Mouse (Mus musculus) lung, postnatal 4 days (tissue): ENCODE results near the gene Shoc2.
"Not testable (repeated sequence)": the region's sequence is repeated elsewhere in the genome, so short reads cannot be mapped to it uniquely, and the experiment has no call there.

ENCODE experiments used
- DNase-seq, 2 experiments: peaks; one replicate each; pipeline ENCODE4 v3.0.0; 2021

Gene Shoc2

DNA sequence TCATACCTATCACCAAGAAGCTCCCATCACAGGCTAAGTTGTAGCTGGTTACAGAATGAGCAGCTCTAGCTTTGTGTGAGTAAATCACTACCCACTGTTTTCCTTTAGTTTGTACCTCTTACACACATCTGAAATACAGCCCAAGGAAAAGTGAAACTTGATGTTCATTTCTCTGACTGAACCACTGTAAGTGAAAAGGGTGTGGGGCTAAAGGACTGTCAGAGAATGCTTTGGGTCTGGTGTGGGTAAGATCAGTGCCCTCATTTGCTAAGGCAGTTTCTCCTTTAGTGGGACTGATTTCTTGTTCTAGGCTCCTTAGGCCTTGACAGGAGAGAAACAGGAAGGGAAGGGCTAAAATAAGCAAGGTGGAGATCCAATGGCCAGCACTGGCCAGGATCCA lies 10.1 kb upstream of the Shoc2 start:
- DNase-seq: no peak

DNA sequence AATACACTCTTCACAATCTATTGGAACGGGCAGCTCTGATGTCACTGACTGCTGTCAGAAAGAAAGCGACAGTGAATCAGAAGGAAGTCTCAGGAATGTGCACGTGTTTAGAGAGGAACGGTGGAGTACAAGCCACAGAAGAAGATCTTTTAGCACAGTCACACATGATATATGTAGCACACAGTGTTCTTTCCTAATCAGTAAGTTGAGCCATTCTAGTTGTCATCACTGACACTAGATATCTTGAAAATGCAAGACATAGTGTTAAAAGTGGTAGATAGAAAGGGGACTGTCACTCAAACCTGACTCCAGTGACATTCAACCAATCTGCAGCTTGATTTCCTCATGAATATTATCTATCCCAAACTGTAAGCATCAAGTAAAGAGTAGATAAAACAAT lies 4.6 kb upstream of the Shoc2 start:
- no peak for DNase-seq

DNA sequence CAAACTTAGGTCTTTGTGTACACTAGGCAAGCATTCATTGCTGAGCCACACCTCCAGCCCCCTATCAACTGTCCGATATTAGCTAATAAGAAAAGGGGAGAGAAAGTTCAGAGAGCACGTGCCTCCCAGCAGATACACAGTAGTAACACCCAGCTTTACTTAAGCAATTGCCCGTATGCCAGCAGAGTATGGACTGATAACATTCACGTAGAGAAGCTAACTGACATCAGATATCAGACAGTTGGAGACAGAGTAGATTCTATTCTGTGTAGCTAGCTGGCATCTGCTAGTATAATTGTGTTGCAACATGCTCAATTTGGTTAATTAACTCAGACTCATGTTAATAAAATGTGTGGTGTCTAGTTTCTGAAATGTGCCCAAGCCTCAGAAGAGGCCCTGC lies 3.0 kb upstream of the Shoc2 start:
- no peak for DNase-seq

DNA sequence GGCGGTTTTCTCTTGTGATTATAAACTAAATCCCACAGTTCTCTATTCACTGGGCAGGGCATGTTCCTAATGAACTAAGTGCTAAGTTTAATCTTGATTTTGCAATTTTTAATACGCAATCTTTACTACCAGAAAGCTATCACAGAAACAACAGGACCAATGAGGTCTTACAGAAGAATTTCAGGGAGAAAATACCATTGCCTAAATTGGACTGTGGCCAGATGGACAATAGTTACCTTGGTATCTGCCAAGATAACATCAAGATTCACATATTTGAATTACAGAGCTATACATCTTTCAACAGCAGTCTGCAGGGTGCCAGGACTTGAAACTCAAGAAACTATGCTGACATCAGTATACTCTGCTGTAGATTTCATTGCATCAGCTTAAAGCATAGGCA lies 1.8 kb upstream of the Shoc2 start:
- DNase-seq: no peak

DNA sequence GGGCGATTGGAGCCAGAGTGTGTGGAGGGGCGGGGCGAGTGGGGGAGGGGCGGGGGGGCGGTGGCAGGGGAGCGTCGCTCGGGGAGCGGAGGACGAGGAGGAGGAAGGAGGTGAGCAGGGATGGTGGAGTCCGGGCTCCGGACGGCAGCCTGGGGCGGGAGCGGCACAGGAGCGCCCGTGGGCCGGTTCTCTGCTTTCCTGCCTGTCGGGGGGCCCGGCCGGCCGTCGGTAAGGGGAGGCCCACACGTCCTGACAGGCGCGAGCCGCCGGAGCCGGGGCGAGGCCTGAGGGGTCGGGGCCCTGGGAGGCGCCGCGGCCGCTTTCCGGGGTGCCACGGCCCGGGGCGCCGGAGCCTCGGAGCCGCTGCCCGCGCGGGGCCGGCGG lies 672 bp downstream of the Shoc2 start:
- no peak for DNase-seq

DNA sequence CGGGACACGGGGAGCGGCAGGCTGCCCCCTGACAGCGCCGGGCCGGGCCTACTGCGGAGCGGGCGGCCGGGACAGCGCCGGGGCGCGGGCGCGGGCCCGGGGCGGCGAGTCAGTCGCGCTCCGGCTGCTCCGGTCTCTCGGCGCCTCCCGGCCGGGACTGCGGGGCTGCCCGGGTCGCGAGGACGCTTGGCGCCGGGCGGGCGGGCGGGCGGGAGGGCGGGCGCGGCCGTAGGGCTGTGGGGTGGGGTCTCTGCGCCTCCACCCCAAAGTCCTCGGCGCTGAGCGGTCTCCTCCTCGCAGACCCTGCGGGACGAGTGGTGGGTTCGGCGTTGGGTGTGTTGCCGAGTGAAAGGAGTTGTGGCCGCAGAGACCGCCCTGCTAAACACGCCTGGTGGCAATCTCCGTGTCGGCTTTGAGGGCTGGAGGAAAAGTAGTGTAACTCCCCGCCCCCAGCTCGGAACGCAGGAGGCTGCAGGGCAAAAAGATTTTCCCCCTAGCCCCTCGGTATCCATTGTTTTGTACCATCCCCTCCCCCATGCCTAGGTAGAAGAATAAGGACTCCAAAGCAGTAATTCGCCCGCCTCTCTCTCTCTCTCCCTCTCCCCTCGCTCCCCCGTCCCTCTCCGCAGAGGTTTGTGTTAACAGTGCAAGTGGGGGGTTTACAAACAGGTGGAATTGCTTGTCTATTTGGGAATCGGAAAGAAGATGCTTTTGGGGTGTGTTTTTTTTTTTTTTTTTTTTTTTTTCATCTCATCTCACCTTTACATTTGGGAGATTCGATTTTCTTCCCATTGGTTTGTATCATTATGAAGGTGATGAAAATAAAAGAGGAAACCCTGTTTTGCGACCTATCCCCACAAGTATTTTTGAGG lies 1.3 kb downstream of the Shoc2 start:
- DNase-seq: peak; percentile 56 to 60

DNA sequence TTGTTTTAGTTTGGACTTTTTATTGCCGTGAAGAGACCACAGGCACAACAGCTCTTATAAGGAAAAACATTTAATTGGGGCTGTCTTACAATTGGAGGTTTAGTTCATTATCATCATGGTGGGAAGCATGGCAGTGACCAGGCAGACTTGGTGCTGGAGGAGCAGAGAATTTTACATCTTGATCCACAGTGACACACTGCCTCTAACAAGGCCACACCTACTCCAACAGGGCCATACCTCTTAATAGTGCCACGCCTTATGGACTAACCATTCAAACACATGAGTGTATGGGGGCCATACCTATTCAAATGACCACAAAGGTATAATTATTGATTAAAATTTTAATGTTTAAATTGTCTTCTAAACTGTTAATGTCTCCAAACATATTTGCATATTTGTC lies 13.4 kb downstream of the Shoc2 start:
- no peak for DNase-seq

DNA sequence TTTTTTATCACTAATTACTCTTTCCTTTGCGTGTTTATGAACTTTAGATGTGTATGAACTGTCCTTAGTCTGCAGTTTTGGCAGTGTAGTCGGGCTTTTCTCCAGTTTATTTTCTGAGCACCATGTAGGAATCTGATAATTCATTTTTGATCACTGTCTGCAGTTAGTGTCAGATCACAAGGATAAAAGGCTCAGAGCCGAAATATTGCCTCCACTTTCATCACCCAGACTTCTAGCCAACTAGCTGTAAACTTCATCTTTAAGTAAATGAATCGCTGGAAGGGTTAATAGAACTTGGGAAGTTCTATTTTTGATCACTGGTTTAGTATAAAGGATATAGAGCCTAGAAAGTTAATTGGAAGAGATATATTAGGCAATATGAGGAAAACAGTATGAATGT lies 18.4 kb downstream of the Shoc2 start:
- no peak for DNase-seq

DNA sequence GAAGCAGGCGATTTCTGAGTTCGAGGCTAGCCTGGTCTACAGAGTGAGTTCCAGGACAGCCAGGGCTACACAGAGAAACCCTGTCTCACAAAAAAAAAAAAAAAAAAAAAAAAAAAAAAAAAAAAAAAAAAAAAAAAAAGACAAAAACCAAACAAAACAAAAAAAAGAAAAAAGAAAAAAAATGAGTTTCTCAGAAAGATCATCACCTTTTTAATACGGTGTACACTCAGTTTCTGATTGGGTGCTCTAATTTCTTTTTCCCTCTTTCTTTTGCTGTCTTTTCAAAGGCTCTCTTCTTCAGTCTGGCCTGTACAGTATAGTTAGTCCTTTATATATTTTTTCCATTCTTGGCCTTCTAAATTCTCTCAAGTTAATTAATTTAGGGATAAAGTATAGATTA lies 20.2 kb downstream of the Shoc2 start:
- DNase-seq: not testable (repeated sequence)

DNA sequence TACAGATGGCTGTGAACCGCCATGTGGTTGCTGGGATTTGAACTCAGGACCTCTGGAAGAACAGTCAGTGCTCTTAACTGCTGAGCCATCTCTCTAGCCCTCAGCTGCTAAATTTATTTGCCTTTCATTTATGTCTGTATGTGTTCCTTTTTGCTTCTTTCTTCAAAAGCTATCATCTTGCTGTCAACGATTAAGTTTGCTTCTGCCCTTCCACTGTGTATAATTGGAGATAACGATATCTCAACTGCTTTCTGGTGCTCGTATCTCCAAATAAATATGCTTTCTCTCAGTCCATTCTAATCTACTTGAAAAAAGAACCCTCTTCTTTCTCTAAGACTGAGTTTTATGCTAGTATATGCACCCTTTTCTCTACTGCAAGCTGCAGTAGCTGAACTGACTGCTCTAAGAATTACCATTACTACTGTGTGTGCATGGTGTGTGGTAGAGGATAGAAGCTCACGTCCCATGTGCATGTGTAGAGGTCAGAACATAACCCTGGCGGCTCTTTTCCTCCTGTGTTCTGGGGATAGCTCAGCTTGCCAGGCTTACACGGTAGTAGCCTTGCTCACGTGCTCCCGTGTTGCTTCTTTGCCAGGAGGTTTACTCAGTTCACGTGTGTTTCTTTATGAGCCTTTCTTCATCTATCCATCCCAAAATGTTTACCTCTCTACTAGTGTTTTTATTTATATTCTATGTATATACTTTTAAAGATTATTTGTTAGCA lies 21.0 kb downstream of the Shoc2 start:
- no peak for DNase-seq

DNA sequence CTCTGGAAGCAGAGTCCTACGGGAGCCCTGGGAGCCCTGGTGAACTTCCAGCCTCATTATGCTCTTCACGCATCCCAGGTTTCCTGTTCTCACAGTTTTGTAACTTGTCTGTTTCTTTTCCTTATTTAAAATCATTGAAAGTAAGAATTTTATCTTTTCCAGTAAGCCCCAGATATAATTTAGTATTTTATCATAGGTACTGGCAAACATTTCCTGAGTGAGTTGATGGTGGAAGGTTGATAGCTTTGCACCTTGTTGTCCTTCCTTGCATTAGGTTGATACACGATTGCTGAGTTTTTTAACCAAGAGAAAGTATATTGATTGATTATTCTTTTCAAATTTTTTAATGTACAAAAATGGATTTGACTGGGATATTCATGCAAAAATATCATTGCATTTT lies 25.1 kb downstream of the Shoc2 start:
- no peak for DNase-seq

DNA sequence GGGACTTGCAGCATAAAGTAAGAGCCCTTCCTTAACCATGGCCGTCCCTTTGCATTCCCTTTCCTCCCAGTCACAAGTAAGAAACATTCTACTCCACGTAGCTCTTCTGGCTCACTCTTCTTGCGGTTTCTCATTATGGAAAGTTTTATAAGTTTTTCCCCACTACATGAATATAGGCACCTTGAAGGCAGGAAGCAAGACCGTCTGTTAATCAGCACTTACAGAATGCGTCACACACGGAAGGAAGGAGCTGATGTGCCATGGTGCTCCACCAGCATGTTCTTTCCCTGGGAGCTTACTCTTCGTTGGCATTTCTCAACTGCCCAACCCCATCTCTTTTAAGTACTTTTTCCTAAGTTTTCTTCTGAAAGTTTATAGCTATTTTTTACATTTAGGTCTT lies 27.8 kb downstream of the Shoc2 start:
- no peak for DNase-seq

DNA sequence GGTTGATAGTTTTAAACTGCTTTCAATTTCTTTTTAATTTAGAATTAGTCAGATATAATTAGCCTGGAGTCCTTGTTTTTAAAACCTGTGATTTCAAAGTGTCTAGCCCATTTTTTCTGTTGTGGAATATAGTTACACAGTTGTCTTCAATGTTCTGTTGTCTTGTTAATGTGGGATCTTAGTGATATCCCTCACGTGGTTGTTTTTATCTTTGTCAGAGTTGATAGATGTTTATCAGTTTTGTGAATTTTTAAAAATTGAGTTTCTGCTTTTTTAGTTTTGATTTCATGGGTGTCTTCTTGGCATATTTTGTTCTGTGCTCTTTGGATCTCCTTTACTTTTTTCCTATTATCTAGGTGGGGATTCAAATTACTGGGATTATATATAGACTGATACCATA lies 29.6 kb downstream of the Shoc2 start:
- no peak for DNase-seq

DNA sequence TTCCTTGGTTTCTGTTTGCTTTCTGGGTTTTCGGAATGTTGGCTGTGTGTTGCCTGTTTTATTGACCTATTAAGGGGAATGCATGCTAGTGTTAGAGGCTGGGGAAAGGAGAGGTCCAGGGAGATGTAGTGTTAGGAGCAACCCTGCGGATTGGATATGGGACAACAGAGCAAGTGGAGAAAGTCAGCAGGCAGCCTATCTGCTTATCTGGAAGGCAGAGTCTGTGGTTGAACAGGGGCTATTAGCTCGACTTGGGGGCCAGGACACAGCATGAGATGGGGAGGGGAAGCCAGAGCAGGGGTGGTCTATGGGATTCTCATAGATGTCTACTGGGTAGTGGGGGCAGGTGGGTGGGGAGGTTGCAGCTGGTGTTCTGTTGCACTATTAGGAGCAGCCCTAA lies 37.9 kb downstream of the Shoc2 start:
- DNase-seq: no peak

DNA sequence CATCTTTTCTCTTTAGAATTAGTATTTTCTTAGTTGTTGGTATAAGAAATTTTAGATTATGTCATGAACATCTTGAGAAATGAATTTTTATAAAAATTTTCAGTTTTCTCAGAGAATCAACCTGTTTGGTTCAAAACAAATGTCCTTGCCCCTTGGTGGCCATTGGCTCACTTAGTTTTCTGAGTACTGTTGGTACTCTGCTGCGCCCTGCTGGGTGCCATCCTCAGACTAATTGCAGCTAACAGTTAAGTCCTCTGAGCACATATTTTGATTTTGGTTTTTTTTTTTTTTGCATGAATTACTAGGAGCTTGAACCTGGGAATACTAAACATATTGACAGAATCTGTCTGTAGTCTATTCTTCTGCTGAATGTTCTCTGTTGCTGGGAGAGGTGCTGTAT lies 39.2 kb downstream of the Shoc2 start:
- DNase-seq: no peak

DNA sequence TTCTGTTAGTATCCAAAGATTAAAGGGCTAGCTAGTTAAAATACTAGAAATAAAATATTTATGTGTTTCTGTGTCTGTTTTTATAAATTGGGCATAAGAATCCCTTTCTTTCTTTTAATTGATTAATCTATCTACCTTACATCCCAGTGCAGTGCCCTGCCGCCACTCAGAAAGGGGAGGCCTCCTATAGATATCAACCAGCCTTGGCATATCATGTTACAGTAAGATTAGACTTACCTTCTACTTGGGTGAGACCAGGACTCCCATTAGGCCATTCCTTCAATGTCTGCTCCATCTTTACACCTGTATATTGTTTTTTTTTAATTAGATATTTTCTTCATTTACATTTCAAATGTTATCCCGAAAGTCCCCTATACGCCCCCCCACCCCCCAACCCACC lies 40.5 kb downstream of the Shoc2 start:
- no peak for DNase-seq

DNA sequence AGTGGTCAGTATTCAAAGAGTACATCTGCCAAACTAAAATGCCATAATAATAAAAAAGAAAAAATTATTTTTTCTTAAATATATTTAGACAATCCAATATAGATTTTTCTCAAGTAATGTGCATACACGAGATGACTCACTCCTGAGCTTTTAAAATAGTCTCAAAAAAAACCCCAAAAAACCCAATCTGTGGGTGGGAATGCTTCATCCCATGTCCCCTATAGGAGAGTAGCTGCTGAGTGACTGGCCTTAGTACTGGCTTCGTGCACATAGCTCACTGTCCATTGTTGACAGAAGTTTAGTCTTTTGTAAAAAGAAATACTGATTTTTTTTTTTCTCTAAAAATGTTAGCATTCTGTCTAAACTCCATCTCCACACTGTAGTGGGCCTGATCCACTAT lies 46.4 kb downstream of the Shoc2 start:
- DNase-seq: no peak

DNA sequence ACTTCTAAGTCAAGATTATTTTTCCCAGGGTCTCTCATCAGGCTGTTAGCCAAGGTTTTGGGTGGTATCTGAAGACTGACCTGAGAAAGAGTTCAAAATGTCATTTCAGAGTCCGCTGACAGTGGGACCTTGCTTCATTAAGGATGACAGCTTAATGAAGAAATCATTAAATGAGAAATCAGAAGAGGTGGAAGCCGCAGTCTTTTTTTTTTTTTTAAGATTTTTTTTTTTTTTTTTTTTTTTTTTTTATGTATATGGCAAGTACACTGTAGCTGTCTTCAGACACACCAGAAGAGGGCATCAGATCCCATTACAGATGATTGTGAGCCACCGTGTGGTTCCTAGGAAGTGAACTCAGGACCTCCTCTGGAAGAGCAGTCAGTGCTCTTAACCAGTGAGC lies 49.8 kb downstream of the Shoc2 start:
- DNase-seq: no peak

DNA sequence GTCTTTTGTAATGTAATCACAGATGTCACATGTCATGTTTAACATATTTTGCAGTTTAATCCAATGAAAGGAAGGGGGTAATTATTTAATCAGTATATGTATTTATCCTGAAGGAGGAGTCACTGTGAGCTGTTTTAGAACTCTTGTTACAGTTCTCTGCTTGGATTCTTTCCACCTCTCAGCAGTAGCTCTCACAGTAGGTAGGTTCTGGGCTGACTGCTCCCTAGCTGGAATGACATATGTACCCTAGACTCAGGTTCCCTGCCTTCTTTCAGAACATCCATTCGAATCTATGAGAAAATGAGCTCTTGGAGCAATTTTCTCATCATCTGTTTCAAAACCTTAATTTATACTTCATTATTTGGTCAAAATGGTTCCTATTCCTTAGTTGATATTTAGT lies 50.2 kb downstream of the Shoc2 start:
- DNase-seq: no peak

DNA sequence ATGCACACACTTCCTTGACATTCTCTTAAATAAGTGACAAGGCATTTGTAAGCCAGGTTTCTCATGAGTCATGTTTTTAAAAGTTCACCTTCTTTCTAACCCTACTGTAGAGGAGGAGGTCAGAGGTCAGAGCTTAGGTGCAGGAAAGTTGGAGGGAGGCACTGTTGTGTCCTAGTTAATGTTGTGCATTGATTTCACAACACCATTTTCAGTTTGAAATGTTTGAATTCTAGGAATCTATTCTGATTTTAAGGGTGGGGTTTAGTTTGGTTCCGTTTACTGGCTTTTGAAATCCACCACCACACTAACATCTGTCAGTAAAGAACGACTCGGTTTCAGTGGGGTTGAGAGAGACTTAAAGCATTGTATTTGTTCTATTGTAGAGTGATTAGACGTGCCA lies 66.9 kb downstream of the Shoc2 start:
- no peak for DNase-seq

DNA sequence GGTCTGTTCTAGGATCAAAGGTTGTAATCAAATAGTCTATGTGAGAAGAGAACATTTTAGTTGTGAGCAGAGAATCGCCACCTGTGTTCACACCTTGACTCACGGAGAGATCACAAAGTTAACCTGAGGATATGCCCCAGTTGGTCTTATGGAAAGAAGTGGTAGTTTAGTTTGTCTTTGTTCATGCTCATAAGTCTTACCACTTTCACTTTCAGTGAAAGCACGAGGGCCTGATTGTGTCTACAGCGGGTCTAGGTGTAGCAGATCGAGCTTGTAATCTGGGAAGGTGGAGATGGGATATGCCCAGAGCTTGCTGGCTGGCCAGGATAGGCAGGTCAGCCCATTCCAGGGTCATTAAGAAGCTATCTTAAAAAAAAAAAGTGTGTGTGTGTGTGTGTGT lies 70.9 kb downstream of the Shoc2 start:
- DNase-seq: no peak

DNA sequence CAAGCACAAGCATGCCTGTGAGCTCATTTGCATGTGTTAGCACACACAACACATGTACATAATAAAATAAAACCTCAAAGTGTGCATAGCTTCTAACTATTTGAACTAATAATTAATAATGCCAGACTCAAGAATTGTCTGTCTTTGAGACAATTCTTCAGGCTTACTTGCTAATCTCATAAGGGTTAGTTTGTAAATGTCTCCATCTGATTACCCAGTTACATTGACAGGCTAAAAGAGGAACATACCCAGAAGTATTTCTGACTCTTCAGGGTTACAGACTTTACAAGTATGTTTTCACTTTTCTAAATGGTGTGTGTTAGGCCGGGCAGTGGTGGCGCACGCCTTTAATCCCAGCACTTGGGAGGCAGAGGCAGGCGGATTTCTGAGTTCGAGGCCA lies 71.4 kb downstream of the Shoc2 start:
- DNase-seq: no peak

DNA sequence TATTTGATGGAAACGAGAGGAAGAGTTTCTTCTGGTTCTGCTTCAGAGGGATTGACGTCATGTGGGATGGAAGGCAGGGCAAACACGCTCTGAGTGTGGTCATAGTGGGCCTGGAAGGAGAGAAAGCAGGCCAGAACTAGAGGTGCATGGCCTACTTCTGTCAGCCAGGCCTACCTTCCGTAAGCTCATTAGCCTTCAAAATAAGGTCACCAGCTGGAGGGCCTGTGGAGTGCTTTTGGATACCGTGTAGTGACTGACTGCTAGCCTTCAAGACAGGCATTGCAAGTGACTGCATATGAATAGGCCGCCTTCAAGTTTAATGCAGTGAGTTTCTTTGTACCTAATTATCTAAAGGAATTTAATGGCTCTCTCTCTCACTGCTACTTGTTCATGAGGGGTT lies 91.0 kb downstream of the Shoc2 start:
- DNase-seq: no peak

DNA sequence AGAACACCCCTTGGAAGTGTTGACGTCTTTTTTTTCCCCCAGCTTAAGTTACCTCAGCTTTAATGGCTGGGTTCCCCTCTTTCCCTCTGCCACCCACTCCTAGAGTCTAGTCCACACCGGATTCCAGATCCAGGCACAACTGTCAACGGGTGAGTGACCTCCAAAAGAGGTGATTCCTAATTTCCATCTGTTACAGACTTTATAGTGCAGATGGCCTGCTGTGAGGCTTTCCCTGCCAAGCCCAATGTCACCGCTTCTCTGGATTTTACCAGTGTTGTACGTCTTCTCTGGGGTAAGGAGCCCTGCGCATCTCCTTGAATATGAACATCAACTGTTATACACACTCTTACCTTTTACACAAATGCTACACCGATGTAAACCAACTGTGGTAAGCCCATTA lies 95.3 kb downstream of the Shoc2 start:
- no peak for DNase-seq
